Mouse (Mus musculus) hindbrain, postnatal 0 days (tissue): ENCODE data around the gene Kdm3a. TPM values are rescaled to one million over a fixed set of nuclear protein-coding genes. Genes with fewer than 3 reads are reported as not detected.

Source experiments
- ATAC-seq: fragments of 200-750 bp; cut with Nextera tagmentation; 2 replicates; pipeline ENCODE4 v1.8.0; 2017; ENCODE audit warnings: mild to moderate bottlenecking, moderate TSS enrichment, moderate library complexity
- DNase-seq: peaks from one replicate; pipeline ENCODE4 v3.0.0-alpha.2; 2015; ENCODE audit warnings: low spot score
- H3K27ac ChIP-seq: fragments of 300-500 bp; sonication (generic); 2 replicates; pipeline ENCODE4 v1.5.1; 2014; ENCODE audit warnings: mild to moderate bottlenecking
- H3K27me3 ChIP-seq: fragments of 300-500 bp; sonication (generic); 2 replicates; pipeline ENCODE4 v1.6.1; 2014; ENCODE audit warnings: low read length, mixed read lengths; ENCODE audit not compliant: insufficient read depth
- H3K36me3 ChIP-seq: fragments of 300-500 bp; sonication (generic); 2 replicates; pipeline ENCODE4 v1.6.1; 2014; ENCODE audit warnings: low read length, mixed read lengths; ENCODE audit not compliant: insufficient read depth
- H3K4me1 ChIP-seq: fragments of 300-500 bp; sonication (generic); 2 replicates; pipeline ENCODE4 v1.6.1; 2014; ENCODE audit warnings: antibody characterized with exemption, low read length, mixed read lengths; ENCODE audit not compliant: insufficient read depth
- H3K4me2 ChIP-seq: fragments of 300-500 bp; sonication (generic); 2 replicates; pipeline ENCODE4 v1.6.1; 2014; ENCODE audit warnings: low read depth, mild to moderate bottlenecking, low read length, moderate library complexity, mixed read lengths
- H3K4me3 ChIP-seq: fragments of 300-500 bp; sonication (generic); 2 replicates; pipeline ENCODE4 v1.5.1; 2014; ENCODE audit warnings: low read length
- H3K9ac ChIP-seq: fragments of 300-500 bp; sonication (generic); replicated peaks from 2 replicates; pipeline ENCODE4 v1.6.1; 2014; ENCODE audit warnings: mild to moderate bottlenecking, low read length, moderate library complexity, mixed read lengths
- H3K9me3 ChIP-seq: fragments of 300-500 bp; sonication (generic); 2 replicates; pipeline ENCODE4 v1.6.1; 2016; ENCODE audit warnings: low read length, mixed read lengths
- CTCF ChIP-seq: IDR thresholded peaks from 2 replicates; pipeline ENCODE4 v1.5.1; 2016; ENCODE audit warnings: antibody characterized with exemption, control low read depth, low read depth
- WGBS: fragments of 180-500 bp; shearing (Covaris S2); extraction: QIAGEN DNeasy Blood & Tissue Kit; methylation state at CpG from one replicate; pipeline ENCODE4 v1.1.7; 2014; 5-methylcytosine and 5-hydroxymethylcytosine counted together
- polyA plus RNA-seq: library from polyadenylated mRNA; unstranded; fragments of >200 nt; fragmentation: Nextera tagmentation; extraction: Ambion mirVana; gene quantifications from 2 replicates; pipeline ENCODE4 v1.2.1, GENCODE M21; 2015
- total RNA-seq: library from RNA; depleted of rRNA; stranded (reverse); fragments of >200 nt; gene quantifications from 2 replicates; pipeline ENCODE4 v1.2.3, GENCODE M21; 2014

The Kdm3a gene
- total and polyA plus RNA-seq, 2 experiments from 2014 or later = 17.9 to 26.3 TPM

DNA sequence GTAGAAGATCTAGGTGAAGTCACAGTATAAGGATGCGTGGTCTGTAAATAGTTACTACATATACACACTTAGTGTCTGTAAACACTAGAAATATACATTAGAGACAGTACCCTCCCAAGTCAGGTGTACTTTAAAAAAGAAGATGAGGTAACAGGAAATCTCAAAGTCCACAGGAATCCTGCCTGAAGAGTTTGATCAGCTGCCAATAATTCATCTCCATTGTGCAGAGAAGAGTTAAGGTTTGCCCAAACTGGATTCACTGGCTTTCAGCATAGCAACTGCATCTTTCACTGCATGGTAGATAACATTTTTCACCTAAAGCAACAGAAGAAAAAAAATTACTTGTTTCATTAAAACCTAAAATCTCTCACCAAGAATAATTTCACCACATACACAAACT lies 43.4 kb downstream of the Kdm3a start:
- no peak overlapping the region for H3K4me2 ChIP-seq
- H3K9ac ChIP-seq = no peak overlapping the region
- no peak overlapping the region for H3K27ac ChIP-seq
- WGBS = 100% methylated on average over 1 of the region's 1 CpGs
- no peaks in the 10 kb centered on the region for H3K9me3 ChIP-seq
- H3K36me3 ChIP-seq = peaks cover 55% of the 10 kb centered on the region
- no peak for ATAC-seq
- no peak overlapping the region for H3K4me3 ChIP-seq
- H3K4me1 ChIP-seq = no peaks in the 10 kb centered on the region
- no peak for TF ChIP-seq CTCF
- DNase-seq = no peak
- H3K27me3 ChIP-seq = no peaks in the 10 kb centered on the region

GRCm38 (mm10) chr6:71583198-71583597 lies 49.6 kb downstream of the Kdm3a start:
- ATAC-seq (no peak), DNase-seq (peak; percentile 7)
- Histone ChIP-seq H3K27me3 (no peaks in the 10 kb centered on the region), H3K4me2 (no peak overlapping the region), H3K36me3 (peaks cover 10% of the 10 kb centered on the region), H3K9ac (no peak overlapping the region), H3K4me3 (no peak overlapping the region), H3K27ac (no peak overlapping the region), H3K4me1 (no peaks in the 10 kb centered on the region), H3K9me3 (no peaks in the 10 kb centered on the region)
- WGBS = 57% methylated on average over 4 of the region's 4 CpGs
- TF ChIP-seq CTCF = no peak

DNA sequence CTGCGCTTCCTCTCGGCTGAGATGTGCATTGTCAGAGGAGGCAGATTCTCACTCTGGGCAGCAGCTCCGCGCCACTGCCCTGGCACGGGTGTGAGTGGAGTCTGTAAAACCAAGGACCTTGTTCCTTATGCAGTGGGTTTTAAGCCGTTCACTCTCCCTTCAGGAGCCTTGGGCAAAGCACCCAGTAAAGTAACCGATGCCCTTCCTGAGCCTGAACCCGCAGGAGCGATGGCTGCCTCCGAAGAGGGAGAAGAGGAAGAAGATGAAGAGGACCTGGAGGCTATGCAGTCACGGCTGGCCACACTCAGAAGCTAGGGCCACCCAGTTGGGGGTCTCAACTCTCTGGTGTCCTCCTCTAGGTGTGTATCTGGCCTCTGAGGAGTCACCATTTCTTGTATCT lies 53.3 kb downstream of the Kdm3a start:
- no peak for TF ChIP-seq CTCF
- DNase-seq (no peak), ATAC-seq (no peak)
- WGBS = 95% methylated on average over 11 of the region's 11 CpGs
- Histone ChIP-seq H3K9ac (no peak overlapping the region), H3K4me3 (no peak overlapping the region), H3K27me3 (no peaks in the 10 kb centered on the region), H3K9me3 (no peaks in the 10 kb centered on the region), H3K4me1 (no peaks in the 10 kb centered on the region), H3K36me3 (peaks cover 6% of the 10 kb centered on the region; the same call in 1 of the 2 replicates), H3K4me2 (no peak overlapping the region), H3K27ac (no peak overlapping the region)

DNA sequence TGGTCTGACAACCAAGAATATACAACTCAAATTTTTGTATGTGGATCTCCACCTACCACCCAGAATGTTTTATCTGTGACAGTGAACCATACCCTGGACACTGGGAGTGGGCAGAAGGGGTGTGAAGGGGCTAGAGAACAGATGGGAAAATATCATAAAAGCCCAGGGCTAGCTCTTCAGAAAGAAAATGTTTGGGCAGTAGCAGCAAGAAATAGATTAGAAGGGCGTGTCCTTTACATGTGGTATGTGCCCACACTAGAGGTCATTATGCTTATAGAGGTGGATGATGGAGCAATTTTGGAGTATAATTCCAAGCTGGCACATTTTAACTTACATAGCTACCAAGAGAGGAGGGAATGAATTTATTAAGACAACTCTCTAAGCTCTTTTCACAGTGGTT lies 57.4 kb downstream of the Kdm3a start:
- Histone ChIP-seq H3K36me3 (peaks cover 26% of the 10 kb centered on the region), H3K4me3 (no peak overlapping the region), H3K4me2 (no peak overlapping the region), H3K9ac (no peak overlapping the region), H3K9me3 (no peaks in the 10 kb centered on the region), H3K27ac (no peak overlapping the region), H3K27me3 (no peaks in the 10 kb centered on the region), H3K4me1 (no peaks in the 10 kb centered on the region)
- no peak for ATAC-seq
- DNase-seq = no peak
- no peak for TF ChIP-seq CTCF
- WGBS = 100% methylated on average over 1 of the region's 1 CpGs

DNA sequence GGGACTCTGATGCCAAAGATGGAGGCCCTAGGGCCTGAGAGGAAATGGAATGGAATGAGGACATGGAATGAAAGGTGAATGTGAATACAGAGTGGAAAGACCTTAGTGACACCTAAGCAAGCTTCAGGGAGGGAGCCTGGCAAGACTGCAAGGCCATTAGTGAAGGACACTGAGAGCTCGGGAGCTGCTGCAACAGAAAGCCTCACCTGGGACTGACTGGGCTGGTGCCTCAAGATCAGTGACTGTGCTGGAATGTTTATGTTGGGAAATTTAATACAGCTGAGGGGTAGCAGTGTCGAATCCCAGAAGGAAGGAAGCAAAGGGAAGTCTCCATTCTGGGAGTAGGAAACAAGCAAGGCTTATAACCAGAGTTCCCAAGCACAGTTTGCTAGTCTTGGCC lies 63.8 kb downstream of the Kdm3a start:
- Histone ChIP-seq H3K9ac (no peak overlapping the region), H3K4me1 (no peaks in the 10 kb centered on the region), H3K27ac (no peak overlapping the region), H3K27me3 (no peaks in the 10 kb centered on the region), H3K36me3 (peaks cover 20% of the 10 kb centered on the region; the same call in 1 of the 2 replicates), H3K4me2 (no peak overlapping the region), H3K4me3 (no peak overlapping the region), H3K9me3 (no peaks in the 10 kb centered on the region)
- no peak for TF ChIP-seq CTCF
- no peak for ATAC-seq
- no peak for DNase-seq
- 77% methylated on average over 2 of the region's 2 CpGs for WGBS

- 87% methylated on average over 3 of the region's 3 CpGs for WGBS
- H3K27ac ChIP-seq = no peak overlapping the region
- H3K4me3 ChIP-seq = no peak overlapping the region
- no peak for TF ChIP-seq CTCF
- ATAC-seq = no peak
- no peaks in the 10 kb centered on the region for H3K27me3 ChIP-seq
- no peaks in the 10 kb centered on the region for H3K4me1 ChIP-seq
- H3K4me2 ChIP-seq = no peak overlapping the region
- H3K9me3 ChIP-seq = no peaks in the 10 kb centered on the region
- no peak for DNase-seq
- no peak overlapping the region for H3K9ac ChIP-seq
- H3K36me3 ChIP-seq = peaks cover 20% of the 10 kb centered on the region; the same call in 1 of the 2 replicates
These were observed 64.2 kb downstream of the Kdm3a start for GRCm38 (mm10) chr6:71568616-71569015.

- no peak overlapping the region for H3K27ac ChIP-seq
- no peak for DNase-seq
- WGBS = 100% methylated on average over 2 of the region's 2 CpGs
- ATAC-seq = no peak
- H3K4me3 ChIP-seq = no peak overlapping the region
- no peaks in the 10 kb centered on the region for H3K9me3 ChIP-seq
- H3K9ac ChIP-seq = no peak overlapping the region
- no peak for TF ChIP-seq CTCF
- H3K4me1 ChIP-seq = no peaks in the 10 kb centered on the region
- H3K36me3 ChIP-seq = peaks cover 5% of the 10 kb centered on the region; the same call in 1 of the 2 replicates
- H3K4me2 ChIP-seq = no peak overlapping the region
- no peaks in the 10 kb centered on the region for H3K27me3 ChIP-seq
These were observed 76.0 kb downstream of the Kdm3a start for GRCm38 (mm10) chr6:71556826-71557225.
